Comparison of ENCODE assay signal across 8 mouse cellular contexts in genomic region chr5:146221722-146222121, GRCm38 (mm10). TPM values are rescaled to one million over a fixed set of nuclear protein-coding genes. Genes with fewer than 3 reads are reported as not detected.
DNase-seq lines count a peak whose midpoint lies in the region; ATAC-seq lines count a peak whose summit lies in the region.

No protein-coding gene starts in this region.

- no peaks in the 10 kb centered on the region; the same call in 1 of the 2 replicates for H3K4me1 ChIP-seq in neural tube, embryonic 11.5 days (ENCODE audit: control insufficient read depth, insufficient read depth, low read length)
- H3K4me1 ChIP-seq in liver, embryonic 11.5 days (replicated peaks; ENCODE audit: control insufficient read depth, insufficient read depth, low read length): peaks cover 5% of the 10 kb centered on the region
- H3K4me1 ChIP-seq in stomach, embryonic 16.5 days (ENCODE audit: control insufficient read depth, insufficient read depth, low read length): 0 out of 2 replicates have a peak, but pooled peaks cover 6% of the 10 kb centered on the region

- H3K4me2 ChIP-seq in neural tube, embryonic 11.5 days (ENCODE audit: low read depth): peak overlapping the region; percentile 52
- H3K4me2 ChIP-seq in liver, embryonic 11.5 days: peak overlapping the region; percentile 70
- peak overlapping the region; percentile 58 for H3K4me2 ChIP-seq in stomach, embryonic 16.5 days (ENCODE audit: low read depth, low read length)

- peak overlapping the region; percentile 89 for H3K27ac ChIP-seq in neural tube, embryonic 11.5 days (ENCODE audit: low read depth, low read length)
- H3K27ac ChIP-seq in liver, embryonic 11.5 days (ENCODE audit: low read depth, low read length): peak overlapping the region; percentile 98
- peak overlapping the region; percentile 100 for H3K27ac ChIP-seq in stomach, embryonic 16.5 days (ENCODE audit: low read length)

- no peaks in the 10 kb centered on the region for H3K36me3 ChIP-seq in neural tube, embryonic 11.5 days (ENCODE audit: control insufficient read depth, insufficient read depth, low read length)
- H3K36me3 ChIP-seq in liver, embryonic 11.5 days (ENCODE audit: control insufficient read depth, insufficient read depth, low read length): peaks cover 11% of the 10 kb centered on the region
- 0 out of 2 replicates have a peak, but pooled peaks cover 3% of the 10 kb centered on the region for H3K36me3 ChIP-seq in stomach, embryonic 16.5 days (ENCODE audit: control insufficient read depth, insufficient read depth, low read length)

- 35% methylated on average over 6 of the region's 6 CpGs for WGBS in neural tube, embryonic 11.5 days
- WGBS in liver, embryonic 11.5 days: 36% methylated on average over 6 of the region's 6 CpGs
- WGBS in stomach, embryonic 16.5 days: 28% methylated on average over 6 of the region's 6 CpGs

- H3K9me3 ChIP-seq in neural tube, embryonic 11.5 days (ENCODE audit: control insufficient read depth, low read length): no peaks in the 10 kb centered on the region
- H3K9me3 ChIP-seq in liver, embryonic 11.5 days (ENCODE audit: control insufficient read depth, low read length): no peaks in the 10 kb centered on the region
- H3K9me3 ChIP-seq in stomach, embryonic 16.5 days (replicated peaks; ENCODE audit: control insufficient read depth, low read length): no peaks in the 10 kb centered on the region

- peak overlapping the region; percentile 78 for H3K9ac ChIP-seq in neural tube, embryonic 11.5 days (ENCODE audit: low read length)
- H3K9ac ChIP-seq in liver, embryonic 11.5 days (ENCODE audit: low read depth, low read length): peak overlapping the region; percentile 81
- H3K9ac ChIP-seq in stomach, embryonic 16.5 days (ENCODE audit: low read length): peak overlapping the region; percentile 91

- no peaks in the 10 kb centered on the region for H3K27me3 ChIP-seq in neural tube, embryonic 11.5 days (ENCODE audit: control insufficient read depth, insufficient read depth, low read length)
- no peaks in the 10 kb centered on the region for H3K27me3 ChIP-seq in liver, embryonic 11.5 days (replicated peaks; ENCODE audit: control insufficient read depth, insufficient read depth, low read length)
- H3K27me3 ChIP-seq in stomach, embryonic 16.5 days (ENCODE audit: control insufficient read depth, insufficient read depth, low read length): no peaks in the 10 kb centered on the region

- peak overlapping the region; percentile 53 for H3K4me3 ChIP-seq in neural tube, embryonic 11.5 days (ENCODE audit: low read depth, low read length)
- H3K4me3 ChIP-seq in liver, embryonic 11.5 days (ENCODE audit: low read depth, low read length): peak overlapping the region; percentile 70
- peak overlapping the region; percentile 86 for H3K4me3 ChIP-seq in stomach, embryonic 16.5 days (replicated peaks; ENCODE audit: low read length)

- no peak for ATAC-seq in CD4-positive, CD25-positive, alpha-beta regulatory T cell, adult 4 months
- ATAC-seq in neural tube, embryonic 11.5 days (ENCODE audit: insufficient read depth, low FRiP score, low TSS enrichment): no peak
- ATAC-seq in liver, embryonic 11.5 days (replicated peaks; ENCODE audit: low FRiP score): no peak
- no peak for ATAC-seq in stomach, embryonic 16.5 days (ENCODE audit: insufficient read depth, low FRiP score)
- no peak for ATAC-seq in activated CD4-positive, CD25-positive, alpha-beta regulatory T cell, adult 4 months

- DNase-seq in CD4-positive, CD25-positive, alpha-beta regulatory T cell, adult 2 months (ENCODE audit: low read depth, low spot score): peak; percentile 8
- DNase-seq in neural tube, embryonic 11.5 days (ENCODE audit: low spot score): no peak
- no peak for DNase-seq in neural tube, embryonic 10.5 days (ENCODE audit: extremely low spot score, low spot score)
- DNase-seq in liver, embryonic 11.5 days (ENCODE audit: low spot score): no peak
- DNase-seq in cerebellum, adult 9-11 months: no peak

RNA-seq across cellular contexts. Expression of gene Rnf6, which starts 0.4 kb away (rescaled TPM):
- 100 to 1,000 TPM in 1 of 2 experiments, 10 to 100 TPM in 1; 84.5 to 104 TPM for polyA plus RNA-seq in CD4-positive, CD25-positive, alpha-beta regulatory T cell, adult 4 months (2017; shearing (Covaris generic))
- 22.7 TPM in 2 replicates for polyA plus RNA-seq in neural tube, embryonic 11.5 days (2014; fragmentation: Nextera tagmentation; extraction: Ambion mirVana)
- polyA plus RNA-seq in liver, embryonic 11.5 days (2014; fragmentation: Nextera tagmentation; extraction: Ambion mirVana): 31.5 and 32.6 TPM in 2 replicates
- 58.1 and 64.6 TPM in 2 replicates for polyA plus RNA-seq in stomach, embryonic 16.5 days (2015; fragmentation: Nextera tagmentation; extraction: Ambion mirVana)
- 10 to 100 TPM; 81.0 to 81.9 TPM for polyA plus RNA-seq in activated CD4-positive, CD25-positive, alpha-beta regulatory T cell, adult 4 months (2017; shearing (Covaris generic))

RNA-seq across cellular contexts. Expression of gene Cdk8, which starts 9.3 kb away (rescaled TPM):
- 10 to 100 TPM; 11.3 to 15.1 TPM for polyA plus RNA-seq in CD4-positive, CD25-positive, alpha-beta regulatory T cell, adult 4 months (2017; shearing (Covaris generic))
- polyA plus RNA-seq in neural tube, embryonic 11.5 days (2014; fragmentation: Nextera tagmentation; extraction: Ambion mirVana): 36.0 and 38.4 TPM in 2 replicates
- 31.5 and 34.3 TPM in 2 replicates for polyA plus RNA-seq in liver, embryonic 11.5 days (2014; fragmentation: Nextera tagmentation; extraction: Ambion mirVana)
- 11.5 and 13.0 TPM in 2 replicates for polyA plus RNA-seq in stomach, embryonic 16.5 days (2015; fragmentation: Nextera tagmentation; extraction: Ambion mirVana)
- 10 to 100 TPM; 12.5 to 19.0 TPM for polyA plus RNA-seq in activated CD4-positive, CD25-positive, alpha-beta regulatory T cell, adult 4 months (2017; shearing (Covaris generic))

RNA-seq across cellular contexts. Expression of gene 1700001J03Rik, which starts 36.6 kb away (rescaled TPM):
- polyA plus RNA-seq in CD4-positive, CD25-positive, alpha-beta regulatory T cell, adult 4 months (2017; shearing (Covaris generic)): 1 to 10 TPM in 1 of 2 experiments, under 1 TPM in 1; 0.42 to 1.2 TPM
- polyA plus RNA-seq in neural tube, embryonic 11.5 days (2014; fragmentation: Nextera tagmentation; extraction: Ambion mirVana): not detected in 2 replicates
- polyA plus RNA-seq in liver, embryonic 11.5 days (2014; fragmentation: Nextera tagmentation; extraction: Ambion mirVana): not detected in 2 replicates
- not detected in 2 replicates for polyA plus RNA-seq in stomach, embryonic 16.5 days (2015; fragmentation: Nextera tagmentation; extraction: Ambion mirVana)
- polyA plus RNA-seq in activated CD4-positive, CD25-positive, alpha-beta regulatory T cell, adult 4 months (2017; shearing (Covaris generic)): under 1 TPM; 0.44 to 0.93 TPM

RNA-seq across cellular contexts. Expression of gene Gm6309, which starts 51.2 kb away (rescaled TPM):
- polyA plus RNA-seq in CD4-positive, CD25-positive, alpha-beta regulatory T cell, adult 4 months (2017; shearing (Covaris generic)): not detected
- not detected in 2 replicates for polyA plus RNA-seq in neural tube, embryonic 11.5 days (2014; fragmentation: Nextera tagmentation; extraction: Ambion mirVana)
- polyA plus RNA-seq in liver, embryonic 11.5 days (2014; fragmentation: Nextera tagmentation; extraction: Ambion mirVana): not detected in 2 replicates
- polyA plus RNA-seq in stomach, embryonic 16.5 days (2015; fragmentation: Nextera tagmentation; extraction: Ambion mirVana): not detected in 2 replicates
- polyA plus RNA-seq in activated CD4-positive, CD25-positive, alpha-beta regulatory T cell, adult 4 months (2017; shearing (Covaris generic)): not detected
